Mouse (Mus musculus) liver, embryonic 15.5 days (tissue): Measurements from ENCODE around the gene Cnnm1. TPM values are rescaled to one million over a fixed set of nuclear protein-coding genes. Genes with fewer than 3 reads are reported as not detected.

Experiments used
- ATAC-seq: fragments of 200-750 bp; cut with Nextera tagmentation; 2 replicates; pipeline ENCODE4 v1.8.0; 2017; ENCODE audit warnings: moderate number of reproducible peaks, mild to moderate bottlenecking, moderate library complexity; ENCODE audit not compliant: insufficient read depth
- H3K27ac ChIP-seq: fragments of 300-500 bp; sonication (generic); replicated peaks from 2 replicates; pipeline ENCODE4 v1.5.1; 2015; ENCODE audit warnings: mild to moderate bottlenecking, inconsistent platforms
- H3K27me3 ChIP-seq: fragments of 300-500 bp; sonication (generic); 2 replicates; pipeline ENCODE4 v1.6.1; 2015; ENCODE audit warnings: mild to moderate bottlenecking, inconsistent platforms
- H3K36me3 ChIP-seq: fragments of 300-500 bp; sonication (generic); replicated peaks from 2 replicates; pipeline ENCODE4 v1.6.1; 2015; ENCODE audit warnings: moderate library complexity, mild to moderate bottlenecking, inconsistent platforms
- H3K4me1 ChIP-seq: fragments of 300-500 bp; sonication (generic); replicated peaks from 2 replicates; pipeline ENCODE4 v1.6.1; 2015; ENCODE audit warnings: inconsistent platforms
- H3K4me2 ChIP-seq: fragments of 300-500 bp; sonication (generic); 2 replicates; pipeline ENCODE4 v1.6.1; 2015; ENCODE audit warnings: moderate library complexity, mild to moderate bottlenecking, inconsistent platforms
- H3K4me3 ChIP-seq: fragments of 300-500 bp; sonication (generic); replicated peaks from 2 replicates; pipeline ENCODE4 v1.5.1; 2015; ENCODE audit warnings: mild to moderate bottlenecking, inconsistent platforms
- H3K9ac ChIP-seq: fragments of 300-500 bp; sonication (generic); 2 replicates; pipeline ENCODE4 v1.6.1; 2015; ENCODE audit warnings: moderate library complexity, mild to moderate bottlenecking, inconsistent platforms
- H3K9me3 ChIP-seq: fragments of 300-500 bp; sonication (generic); replicated peaks from 2 replicates; pipeline ENCODE4 v1.6.1; 2016; ENCODE audit warnings: inconsistent platforms
- WGBS: fragments of 180-500 bp; shearing (Covaris S2); methylation state at CpG from one replicate; pipeline ENCODE4 v1.1.7; 2015; ENCODE audit warnings: mixed read lengths; ENCODE audit not compliant: insufficient replicate concordance; 5-methylcytosine and 5-hydroxymethylcytosine counted together
- polyA plus RNA-seq: library from polyadenylated mRNA; unstranded; fragments of >200 nt; fragmentation: Nextera tagmentation; extraction: Ambion mirVana; gene quantifications from 2 replicates; pipeline ENCODE4 v1.2.1, GENCODE M21; 2015

Gene Cnnm1
- polyA plus RNA-seq, 1 experiment from 2014 or later: 0.21 TPM

GRCm38 (mm10) chr19:43465601-43466255 is 25.5 kb downstream of the Cnnm1 start:
- no peaks in the 10 kb centered on the region for H3K4me1 ChIP-seq
- no peaks in the 10 kb centered on the region for H3K27me3 ChIP-seq
- H3K9ac ChIP-seq: no peak overlapping the region
- H3K27ac ChIP-seq: no peak overlapping the region
- no peak for ATAC-seq
- H3K36me3 ChIP-seq: no peaks in the 10 kb centered on the region
- no peaks in the 10 kb centered on the region for H3K9me3 ChIP-seq
- 73% methylated on average over 14 of the region's 14 CpGs for WGBS
- no peak overlapping the region for H3K4me2 ChIP-seq
- H3K4me3 ChIP-seq: no peak overlapping the region

GRCm38 (mm10) chr19:43467927-43468685 is 27.9 kb downstream of the Cnnm1 start:
- ATAC-seq: no peak
- H3K36me3 ChIP-seq: no peaks in the 10 kb centered on the region
- H3K4me1 ChIP-seq: no peaks in the 10 kb centered on the region
- H3K9ac ChIP-seq: no peak overlapping the region
- no peak overlapping the region for H3K27ac ChIP-seq
- H3K27me3 ChIP-seq: no peaks in the 10 kb centered on the region
- H3K9me3 ChIP-seq: no peaks in the 10 kb centered on the region
- 63% methylated on average over 12 of the region's 12 CpGs for WGBS
- H3K4me3 ChIP-seq: no peak overlapping the region
- no peak overlapping the region for H3K4me2 ChIP-seq

DNA sequence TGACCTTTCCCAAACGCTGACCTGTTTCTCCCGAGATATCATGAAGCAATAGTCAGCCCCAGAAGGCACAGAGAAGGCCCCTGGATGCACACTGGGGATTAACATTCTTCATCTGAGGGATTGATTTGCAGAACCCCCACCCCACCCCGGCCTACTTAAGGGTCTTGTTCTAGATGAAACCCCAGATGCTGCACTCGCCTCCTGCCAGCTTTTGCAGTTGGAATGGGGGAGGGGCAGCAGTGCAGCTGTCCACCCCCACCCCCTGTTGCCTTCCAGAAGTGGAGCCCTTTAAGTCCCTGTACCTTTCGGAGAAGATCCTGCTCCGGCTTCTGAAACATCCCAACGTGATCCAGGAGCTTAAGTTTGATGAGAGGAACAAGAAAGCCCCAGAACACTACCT is 29.1 kb downstream of the Cnnm1 start:
- 55% methylated on average over 7 of the region's 7 CpGs for WGBS
- ATAC-seq: no peak

DNA sequence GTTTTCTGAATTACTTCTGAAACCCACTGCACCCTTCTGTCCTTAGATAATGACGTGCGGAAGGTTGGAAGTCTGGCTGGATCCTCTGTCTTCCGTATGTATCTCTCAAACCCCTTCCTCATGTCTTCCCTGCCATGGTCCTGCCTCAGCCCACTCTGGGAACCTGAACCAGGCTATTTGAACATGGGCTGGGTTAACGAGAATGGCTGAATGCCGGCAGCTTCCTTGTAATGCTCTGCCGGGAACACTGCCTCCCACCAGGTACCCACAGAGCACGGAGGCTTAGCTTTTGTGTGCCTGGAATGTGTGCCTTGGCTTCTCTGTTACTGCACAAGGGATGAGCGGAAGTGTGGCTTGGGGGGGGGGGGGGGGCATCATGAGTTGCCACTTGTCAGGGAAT is 32.1 kb downstream of the Cnnm1 start:
- Histone ChIP-seq H3K36me3 (no peaks in the 10 kb centered on the region), H3K4me2 (no peak overlapping the region), H3K27ac (no peak overlapping the region), H3K4me3 (no peak overlapping the region), H3K27me3 (no peaks in the 10 kb centered on the region), H3K4me1 (no peaks in the 10 kb centered on the region), H3K9ac (no peak overlapping the region), H3K9me3 (no peaks in the 10 kb centered on the region)
- no peak for ATAC-seq
- 70% methylated on average over 8 of the region's 8 CpGs for WGBS

More for the DNA sequence above, 29.1 kb downstream of the Cnnm1 start:
- no peak overlapping the region for H3K4me2 ChIP-seq
- H3K27ac ChIP-seq: no peak overlapping the region
- no peaks in the 10 kb centered on the region for H3K4me1 ChIP-seq
- H3K9ac ChIP-seq: no peak overlapping the region
- no peak overlapping the region for H3K4me3 ChIP-seq
- H3K36me3 ChIP-seq: no peaks in the 10 kb centered on the region
- H3K27me3 ChIP-seq: no peaks in the 10 kb centered on the region
- H3K9me3 ChIP-seq: no peaks in the 10 kb centered on the region

GRCm38 (mm10) chr19:43472781-43473180 is 32.5 kb downstream of the Cnnm1 start:
- no peak overlapping the region for H3K4me2 ChIP-seq
- H3K9me3 ChIP-seq: no peaks in the 10 kb centered on the region
- WGBS: 77% methylated on average over 7 of the region's 7 CpGs
- ATAC-seq: no peak
- H3K9ac ChIP-seq: no peak overlapping the region
- no peak overlapping the region for H3K27ac ChIP-seq
- no peaks in the 10 kb centered on the region for H3K36me3 ChIP-seq
- H3K27me3 ChIP-seq: no peaks in the 10 kb centered on the region
- H3K4me3 ChIP-seq: no peak overlapping the region
- no peaks in the 10 kb centered on the region for H3K4me1 ChIP-seq

DNA sequence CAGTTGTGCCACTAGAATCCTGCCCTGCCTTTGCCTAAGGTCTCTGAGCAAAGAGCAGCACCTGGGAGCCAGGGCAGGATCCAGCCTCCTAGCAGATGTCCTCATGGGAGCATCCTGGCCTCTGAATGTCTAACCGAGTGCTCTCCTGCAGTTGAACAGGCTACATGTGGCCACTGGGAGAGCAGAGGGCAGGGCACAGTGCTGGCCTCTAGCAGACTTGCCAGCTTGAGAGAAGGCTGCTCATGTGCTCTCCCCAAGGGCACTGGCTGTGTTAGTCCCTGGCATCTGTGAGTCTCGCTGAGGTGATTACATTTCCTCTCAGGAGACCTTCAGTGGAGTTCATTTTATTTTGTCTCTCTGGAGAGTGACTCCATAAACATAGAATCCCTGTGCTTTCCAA is 35.4 kb downstream of the Cnnm1 start:
- no peak overlapping the region for H3K4me3 ChIP-seq
- H3K4me1 ChIP-seq: no peaks in the 10 kb centered on the region
- H3K9me3 ChIP-seq: no peaks in the 10 kb centered on the region
- no peaks in the 10 kb centered on the region for H3K27me3 ChIP-seq
- H3K27ac ChIP-seq: no peak overlapping the region
- H3K36me3 ChIP-seq: no peaks in the 10 kb centered on the region
- no peak overlapping the region for H3K9ac ChIP-seq
- H3K4me2 ChIP-seq: no peak overlapping the region
- 43% methylated on average over 2 of the region's 2 CpGs for WGBS
- ATAC-seq: no peak

GRCm38 (mm10) chr19:43476063-43476462 is 35.8 kb downstream of the Cnnm1 start:
- H3K4me1 ChIP-seq: no peaks in the 10 kb centered on the region
- no peak overlapping the region for H3K9ac ChIP-seq
- no peak overlapping the region for H3K4me2 ChIP-seq
- no peak overlapping the region for H3K4me3 ChIP-seq
- ATAC-seq: no peak
- H3K36me3 ChIP-seq: no peaks in the 10 kb centered on the region
- H3K9me3 ChIP-seq: no peaks in the 10 kb centered on the region
- H3K27ac ChIP-seq: no peak overlapping the region
- no peaks in the 10 kb centered on the region for H3K27me3 ChIP-seq
- WGBS: 57% methylated on average over 7 of the region's 7 CpGs

DNA sequence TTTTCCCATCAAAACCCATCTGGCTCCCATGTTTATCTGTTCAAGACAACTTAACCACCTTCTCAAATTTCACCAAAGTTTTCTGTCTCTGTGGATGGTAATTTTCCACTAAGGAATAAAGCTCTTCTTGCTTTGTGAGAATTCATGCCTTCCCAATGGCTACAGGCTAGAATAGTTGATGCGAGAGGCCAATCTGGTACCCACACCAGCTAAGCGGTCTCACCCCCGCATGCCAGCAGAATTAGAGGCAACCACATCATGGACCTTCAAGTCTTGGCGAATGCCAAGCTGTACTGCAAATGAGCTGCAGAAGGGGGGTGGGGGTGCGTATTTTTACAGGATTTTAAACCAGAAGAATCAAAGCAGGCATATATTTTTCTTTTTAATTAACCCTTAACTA is 37.2 kb downstream of the Cnnm1 start:
- H3K4me1 ChIP-seq: no peaks in the 10 kb centered on the region
- H3K9me3 ChIP-seq: no peaks in the 10 kb centered on the region
- 75% methylated on average over 5 of the region's 5 CpGs for WGBS
- no peaks in the 10 kb centered on the region for H3K27me3 ChIP-seq
- no peak for ATAC-seq
- H3K27ac ChIP-seq: no peak overlapping the region
- H3K9ac ChIP-seq: no peak overlapping the region
- no peaks in the 10 kb centered on the region for H3K36me3 ChIP-seq
- H3K4me3 ChIP-seq: no peak overlapping the region
- H3K4me2 ChIP-seq: no peak overlapping the region

DNA sequence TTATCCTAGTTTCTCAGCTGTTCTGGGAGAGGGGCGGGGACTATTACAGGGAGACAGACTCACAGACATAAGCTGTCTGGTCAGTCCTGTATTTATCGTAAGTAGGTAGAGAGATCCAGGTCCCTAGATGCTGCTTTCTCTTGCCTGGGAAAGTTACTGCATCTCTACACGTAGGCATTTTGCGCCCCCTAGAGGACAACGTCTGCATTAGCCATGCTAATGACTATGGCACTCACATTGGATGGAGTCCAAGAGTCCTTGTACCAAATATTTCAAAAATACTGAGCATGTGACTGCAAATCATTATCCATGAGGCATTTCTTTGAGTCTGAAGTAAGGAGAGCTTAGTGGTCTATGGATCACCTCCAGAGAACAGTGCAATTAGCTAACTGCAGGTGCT is 38.7 kb downstream of the Cnnm1 start:
- Histone ChIP-seq H3K4me1 (no peaks in the 10 kb centered on the region), H3K4me2 (no peak overlapping the region), H3K36me3 (no peaks in the 10 kb centered on the region), H3K27ac (no peak overlapping the region), H3K4me3 (no peak overlapping the region), H3K9ac (no peak overlapping the region), H3K9me3 (no peaks in the 10 kb centered on the region), H3K27me3 (no peaks in the 10 kb centered on the region)
- no peak for ATAC-seq
- WGBS: 13% methylated on average over 5 of the region's 5 CpGs

GRCm38 (mm10) chr19:43479431-43479830 is 39.2 kb downstream of the Cnnm1 start:
- Histone ChIP-seq H3K4me2 (no peak overlapping the region), H3K4me1 (no peaks in the 10 kb centered on the region), H3K27ac (no peak overlapping the region), H3K9me3 (no peaks in the 10 kb centered on the region), H3K4me3 (no peak overlapping the region), H3K9ac (no peak overlapping the region), H3K27me3 (no peaks in the 10 kb centered on the region), H3K36me3 (no peaks in the 10 kb centered on the region)
- WGBS: 73% methylated on average over 5 of the region's 5 CpGs
- no peak for ATAC-seq

DNA sequence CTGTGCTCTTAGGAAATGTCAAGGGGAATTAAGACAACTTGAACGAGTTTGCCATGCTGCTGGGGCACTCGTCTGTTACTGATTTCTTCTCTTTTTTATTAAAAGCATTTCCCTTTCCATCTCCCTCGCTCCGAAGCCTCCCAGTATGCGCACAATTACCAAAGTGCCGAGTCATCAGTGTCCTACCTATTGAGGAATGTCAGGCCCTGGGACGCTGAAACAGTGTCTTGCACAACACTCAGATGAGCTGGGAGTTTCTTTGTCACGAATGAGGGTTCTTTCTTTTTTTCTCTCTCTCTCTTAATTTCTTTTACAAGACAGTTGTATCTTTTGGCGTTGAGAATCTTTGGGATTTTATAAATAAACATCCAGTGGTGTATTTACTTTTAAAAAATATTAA is 40.3 kb downstream of the Cnnm1 start:
- H3K9ac ChIP-seq: no peak overlapping the region

More for the DNA sequence above, 40.3 kb downstream of the Cnnm1 start:
- 51% methylated on average over 9 of the region's 9 CpGs for WGBS
- Histone ChIP-seq H3K36me3 (no peaks in the 10 kb centered on the region), H3K4me1 (no peaks in the 10 kb centered on the region), H3K27ac (no peak overlapping the region), H3K27me3 (no peaks in the 10 kb centered on the region), H3K4me2 (no peak overlapping the region), H3K9me3 (no peaks in the 10 kb centered on the region), H3K4me3 (no peak overlapping the region)
- no peak for ATAC-seq
